Mouse (Mus musculus) limb, embryonic 12.5 days (tissue): ENCODE measurements around the gene Slc2a5. TPM values are rescaled to one million over a fixed set of nuclear protein-coding genes. Genes with fewer than 3 reads are reported as not detected.

Source experiments
- polyA plus RNA-seq: library from polyadenylated mRNA; unstranded; fragments of >200 nt; fragmentation: Nextera tagmentation; extraction: Ambion mirVana; gene quantifications from 2 replicates; pipeline ENCODE4 v1.2.1, GENCODE M21; 2016

Slc2a5 gene
- polyA plus RNA-seq, 1 experiment from 2014 or later, result 1.6 TPM

Other genes with a start within 250 kb of the Slc2a5 start
- 17.7 and 19.1 TPM in 2 replicates for gene Spsb1, start 164.2 kb upstream of the Slc2a5 start, polyA plus RNA-seq
- gene H6pd, start 110.3 kb upstream of the Slc2a5 start, polyA plus RNA-seq, result 7.0 and 10.0 TPM in 2 replicates
- 0.79 and 1.0 TPM in 2 replicates for gene Gpr157, start 31.9 kb upstream of the Slc2a5 start, polyA plus RNA-seq
- gene Slc2a7, start 29.7 kb downstream of the Slc2a5 start, polyA plus RNA-seq, result not detected in 2 replicates
- 0.22 and 0.33 TPM in 2 replicates for gene Car6, start 82.0 kb downstream of the Slc2a5 start, polyA plus RNA-seq
- 1,793 and 1,872 TPM in 2 replicates for gene Eno1, start 117.4 kb downstream of the Slc2a5 start, polyA plus RNA-seq
- 31.4 and 35.4 TPM in 2 replicates for gene Rere, start 162.4 kb downstream of the Slc2a5 start, polyA plus RNA-seq